Comparison of ENCODE assay signal across 25 mouse cellular contexts in genomic region chr5:49755531-49755930, GRCm38 (mm10).
DNase-seq lines count a peak whose midpoint lies in the region; ATAC-seq and TF ChIP-seq lines count a peak whose summit lies in the region.
"Had no signal": no experiment of that assay in that cellular context is flagged by ENCODE, and none has a peak within 500 bp of the region (broad histone marks: within the 10 kb centered on the region; RNA-seq: fewer than 3 reads in every experiment).

No protein-coding gene starts in this region.

- CTCF ChIA-PET in Patski (lab: Charles Lee), result no interaction called here

- H3K4me1 ChIP-seq in forebrain, embryonic 13.5 days, result no peaks in the 10 kb centered on the region
- H3K4me1 ChIP-seq in midbrain, embryonic 13.5 days (replicated peaks), result no peaks in the 10 kb centered on the region
- H3K4me1 ChIP-seq: forebrain, embryonic 15.5 days; heart, embryonic 10.5 days; heart, embryonic 13.5 days had no signal

- no peak overlapping the region for H3K9ac ChIP-seq in forebrain, embryonic 13.5 days
- H3K9ac ChIP-seq in midbrain, embryonic 13.5 days (replicated peaks), result no peak overlapping the region
- H3K9ac ChIP-seq: forebrain, embryonic 15.5 days; heart, embryonic 13.5 days; hindbrain, embryonic 14.5 days had no signal

- no peak overlapping the region for H3ac ChIP-seq in C2C12 (ENCODE audit: control insufficient read depth, insufficient read length, low read depth)

- no peaks in the 10 kb centered on the region for H3K79me2 ChIP-seq in C2C12 (ENCODE audit: control insufficient read depth, insufficient read depth)

- H3K36me3 ChIP-seq in C2C12 (ENCODE audit: control insufficient read depth, insufficient read depth), result no peaks in the 10 kb centered on the region
- no peaks in the 10 kb centered on the region for H3K36me3 ChIP-seq in forebrain, embryonic 13.5 days (ENCODE audit: poor library complexity, severe bottlenecking)
- H3K36me3 ChIP-seq in midbrain, embryonic 13.5 days, result no peaks in the 10 kb centered on the region
- H3K36me3 ChIP-seq: forebrain, embryonic 15.5 days; G1E; heart, embryonic 10.5 days; heart, embryonic 13.5 days had no signal

- in situ Hi-C loops in Patski (cut with MboI; ENCODE audit: low pct_unique_long_range_greater_than_20kb), result no loop called here

- no peak overlapping the region for H3K4me3 ChIP-seq in C2C12 (ENCODE audit: insufficient read depth, poor library complexity, severe bottlenecking)
- H3K4me3 ChIP-seq in forebrain, embryonic 13.5 days, result no peak overlapping the region
- H3K4me3 ChIP-seq in midbrain, embryonic 13.5 days (replicated peaks), result no peak overlapping the region
- H3K4me3 ChIP-seq: forebrain, embryonic 15.5 days; heart, adult 2 months; heart, embryonic 10.5 days; heart, embryonic 13.5 days had no signal

- H3K4me2 ChIP-seq in forebrain, embryonic 13.5 days, result no peak overlapping the region
- H3K4me2 ChIP-seq in midbrain, embryonic 13.5 days (replicated peaks), result no peak overlapping the region
- H3K4me2 ChIP-seq: forebrain, embryonic 15.5 days; heart, embryonic 13.5 days; hindbrain, embryonic 14.5 days had no signal

- no peaks in the 10 kb centered on the region for H3K79me3 ChIP-seq in C2C12 (ENCODE audit: low read depth)

- DNase-seq in 3134 (ENCODE audit: extremely low read depth, insufficient read length, low spot score) (peak; percentile 51), Patski (ENCODE audit: low read depth, low spot score) (no peak)
- DNase-seq in spleen, postnatal 36 days (ENCODE audit: low spot score in 2 of 2), result no peak
- DNase-seq: adrenal gland, postnatal 10 days; adrenal gland, postnatal 36 days; cerebellum, adult 18-20 months; cerebellum, adult 9-10 months; cerebellum, postnatal 14 days; gastrocnemius, postnatal 10 days; gastrocnemius, postnatal 36 days; heart, adult 2 months; heart, postnatal 14 days; heart, postnatal 4 days had no signal

- H3K9me3 ChIP-seq in forebrain, embryonic 13.5 days (replicated peaks), result no peaks in the 10 kb centered on the region
- no peaks in the 10 kb centered on the region for H3K9me3 ChIP-seq in midbrain, embryonic 13.5 days
- H3K9me3 ChIP-seq: forebrain, embryonic 15.5 days; G1E; heart, embryonic 10.5 days; heart, embryonic 13.5 days had no signal

- 85% methylated on average over 1 of the region's 1 CpGs for WGBS in forebrain, embryonic 13.5 days
- 90% methylated on average over 1 of the region's 1 CpGs for WGBS in midbrain, embryonic 13.5 days

- H3K27me3 ChIP-seq in C2C12 (ENCODE audit: control insufficient read depth, insufficient read depth, insufficient read length) (no peaks in the 10 kb centered on the region), Patski (no peaks in the 10 kb centered on the region)
- H3K27me3 ChIP-seq in forebrain, embryonic 13.5 days, result no peaks in the 10 kb centered on the region
- H3K27me3 ChIP-seq in midbrain, embryonic 13.5 days, result no peaks in the 10 kb centered on the region
- H3K27me3 ChIP-seq: CH12.LX; forebrain, embryonic 15.5 days; heart, embryonic 13.5 days had no signal

- POLR2A ChIA-PET in Patski (lab: Charles Lee), result no interaction called here

- TF ChIP-seq CTCF in C2C12 (IDR thresholded peaks at IDR 0.05; ENCODE audit: control insufficient read depth, insufficient read depth, insufficient read length), result no peak
- no peak for TF ChIP-seq CTCF in Patski (IDR thresholded peaks at IDR 0.05)

- peak; percentile 39 for ATAC-seq in Patski
- no peak for ATAC-seq in forebrain, embryonic 13.5 days
- ATAC-seq in midbrain, embryonic 13.5 days, result no peak
- ATAC-seq: forebrain, embryonic 15.5 days; hindbrain, postnatal 0 days; inflammation-experienced regulatory T-cells, adult 6 months; intestine, embryonic 16.5 days had no signal

- H3K27ac ChIP-seq in forebrain, embryonic 13.5 days, result no peak overlapping the region
- no peak overlapping the region for H3K27ac ChIP-seq in midbrain, embryonic 13.5 days
- H3K27ac ChIP-seq: forebrain, embryonic 15.5 days; heart, adult 2 months; heart, embryonic 10.5 days; heart, embryonic 13.5 days; hindbrain, embryonic 14.5 days; hindbrain, postnatal 0 days had no signal

TF ChIP-seq in C2C12, 6 proteins besides CTCF, POLR2A, EP300 and RAD21:
- TF ChIP-seq MAX (IDR thresholded peaks at IDR 0.05) (no peak), CEBPB (IDR thresholded peaks at IDR 0.05; ENCODE audit: low read depth) (peak; percentile 95)
